Mouse (Mus musculus) cerebellum, adult 9-11 months (tissue): ENCODE measurements around the gene Map3k5.
"Not testable (repeated sequence)": the region's sequence is repeated elsewhere in the genome, so short reads cannot be mapped to it uniquely, and the experiment has no call there.

ENCODE experiments used
- DNase-seq: peaks from one replicate; pipeline ENCODE4 v3.0.0; 2022

Map3k5 gene

DNA sequence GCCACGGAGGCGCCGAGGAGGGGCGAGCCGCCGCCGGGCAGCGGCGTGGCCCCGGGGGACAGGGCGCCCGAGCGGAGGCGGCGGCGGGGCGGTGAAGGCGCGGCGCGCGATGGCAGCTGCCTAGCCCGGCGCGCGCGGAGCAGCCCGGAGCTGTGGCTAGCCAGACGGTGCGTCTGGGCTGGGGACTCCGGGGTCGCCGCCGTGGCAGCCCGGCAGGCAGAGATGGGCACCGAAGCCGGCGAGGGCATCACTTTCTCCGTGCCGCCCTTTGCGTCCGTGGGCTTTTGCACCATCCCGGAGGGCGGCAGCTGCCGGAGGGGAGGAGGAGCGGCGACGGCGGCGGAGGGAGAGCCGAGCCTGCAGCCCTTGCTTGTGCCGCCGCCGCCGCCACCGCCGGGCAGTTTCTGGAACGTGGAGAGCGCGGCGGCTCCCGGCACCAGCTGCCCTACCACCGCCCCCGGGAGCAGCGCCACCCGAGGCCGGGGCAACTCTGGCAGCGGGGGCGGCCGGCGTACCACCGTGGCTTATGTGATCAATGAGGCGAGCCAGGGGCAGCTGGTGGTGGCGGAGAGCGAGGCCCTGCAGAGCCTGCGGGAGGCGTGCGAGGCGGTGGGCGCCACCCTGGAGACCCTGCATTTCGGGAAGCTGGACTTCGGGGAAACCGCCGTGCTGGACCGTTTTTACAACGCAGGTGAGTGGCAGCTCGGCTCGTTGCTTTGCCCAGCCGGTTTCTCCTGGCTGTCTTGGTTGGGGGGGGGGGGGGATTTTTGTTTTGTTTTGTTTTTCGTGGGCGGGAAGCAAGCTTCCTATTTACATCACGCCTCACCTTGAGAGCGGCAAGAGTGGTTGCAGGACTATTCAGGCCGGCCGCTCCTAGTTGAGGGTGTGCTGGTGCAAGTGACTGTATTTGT, at the start of gene Map3k5:
Gene Map3k5 (plus strand): TSS at position 89 of the 911 bp plus-strand sequence.
- DNase-seq = peak; percentile 71

DNA sequence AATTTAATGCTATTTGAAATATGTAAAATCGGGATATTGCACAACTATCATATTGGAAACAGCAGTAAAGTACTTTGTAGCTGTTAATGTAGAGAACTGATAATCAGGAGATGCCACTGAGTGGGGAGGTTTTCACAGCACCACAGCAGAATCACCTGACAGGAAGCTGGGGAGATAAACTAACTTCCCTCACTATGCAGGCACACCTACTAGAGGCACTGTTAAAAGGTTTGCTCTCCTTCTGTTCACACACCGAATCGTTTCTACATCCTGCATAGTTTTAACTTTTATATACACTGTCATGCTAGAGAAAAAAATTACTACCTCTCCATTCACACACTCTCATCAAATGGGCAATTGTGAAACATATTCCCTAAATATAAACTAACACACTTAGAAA, 48.0 kb upstream of the Map3k5 start:
- no peak for DNase-seq

- DNase-seq = no peak
Measured at GRCm38 (mm10) chr10:19889908-19890307, 44.4 kb upstream of the Map3k5 start.

- DNase-seq = no peak
Measured at GRCm38 (mm10) chr10:19891686-19892085, 42.6 kb upstream of the Map3k5 start.

DNA sequence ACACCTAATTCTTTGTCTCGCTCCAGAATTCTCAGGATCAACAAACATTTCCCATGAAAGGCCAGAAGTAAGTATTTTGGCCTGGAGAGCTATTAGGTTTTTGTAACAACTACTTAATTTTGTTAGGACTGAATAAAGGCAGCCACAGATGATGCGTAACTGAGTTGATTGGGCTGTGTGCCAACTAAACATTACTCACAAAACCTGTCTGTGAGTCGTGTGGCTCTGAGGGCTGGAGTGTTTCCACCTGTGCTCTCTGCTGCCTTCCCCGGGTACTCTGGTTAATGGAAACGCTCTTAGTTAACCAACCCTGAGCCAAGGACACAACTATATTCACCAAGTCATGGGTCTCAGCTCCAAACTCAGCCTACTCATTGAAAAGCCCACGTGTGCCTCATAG, 41.1 kb upstream of the Map3k5 start:
- DNase-seq = no peak

- DNase-seq = peak; percentile 21
Measured at GRCm38 (mm10) chr10:19893976-19894375, 40.3 kb upstream of the Map3k5 start.

DNA sequence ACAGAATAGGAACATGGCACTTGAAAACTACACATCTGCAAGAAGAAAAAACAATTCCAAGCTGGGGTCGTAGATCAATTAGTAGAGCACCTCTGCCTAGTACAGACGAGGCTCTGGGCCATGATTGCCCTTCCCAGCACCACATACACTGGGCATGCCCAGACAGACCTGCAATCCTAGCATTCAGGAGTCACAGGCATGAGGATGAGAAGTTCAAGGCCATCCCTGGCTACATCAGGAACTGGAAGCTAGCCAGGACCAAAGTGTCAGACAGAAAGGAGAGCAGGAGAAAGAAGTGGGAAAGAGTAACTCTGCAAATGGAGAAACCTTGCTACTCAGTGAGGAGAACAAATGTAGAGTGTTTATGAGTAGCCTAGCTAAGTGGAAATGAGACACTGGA, 34.1 kb upstream of the Map3k5 start:
- no peak for DNase-seq

DNA sequence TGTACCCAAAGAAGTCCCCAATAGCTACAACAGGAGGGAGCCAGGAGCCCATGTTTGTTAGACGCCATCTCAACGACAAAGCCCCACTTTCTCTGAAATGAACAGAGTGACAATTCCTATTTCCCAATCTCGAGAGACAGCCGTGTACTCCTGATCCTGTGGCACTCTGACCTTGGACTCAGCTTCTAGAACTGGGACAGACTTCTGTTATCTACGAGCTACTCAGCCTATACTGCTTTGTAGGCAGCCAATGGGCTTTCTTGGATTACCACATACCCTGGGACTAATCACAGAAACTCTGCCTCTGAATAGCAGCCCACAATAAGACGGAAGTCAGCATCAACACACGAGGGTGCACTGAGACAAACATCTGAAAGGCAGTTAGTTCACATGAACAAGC, 32.3 kb upstream of the Map3k5 start:
- no peak for DNase-seq

DNA sequence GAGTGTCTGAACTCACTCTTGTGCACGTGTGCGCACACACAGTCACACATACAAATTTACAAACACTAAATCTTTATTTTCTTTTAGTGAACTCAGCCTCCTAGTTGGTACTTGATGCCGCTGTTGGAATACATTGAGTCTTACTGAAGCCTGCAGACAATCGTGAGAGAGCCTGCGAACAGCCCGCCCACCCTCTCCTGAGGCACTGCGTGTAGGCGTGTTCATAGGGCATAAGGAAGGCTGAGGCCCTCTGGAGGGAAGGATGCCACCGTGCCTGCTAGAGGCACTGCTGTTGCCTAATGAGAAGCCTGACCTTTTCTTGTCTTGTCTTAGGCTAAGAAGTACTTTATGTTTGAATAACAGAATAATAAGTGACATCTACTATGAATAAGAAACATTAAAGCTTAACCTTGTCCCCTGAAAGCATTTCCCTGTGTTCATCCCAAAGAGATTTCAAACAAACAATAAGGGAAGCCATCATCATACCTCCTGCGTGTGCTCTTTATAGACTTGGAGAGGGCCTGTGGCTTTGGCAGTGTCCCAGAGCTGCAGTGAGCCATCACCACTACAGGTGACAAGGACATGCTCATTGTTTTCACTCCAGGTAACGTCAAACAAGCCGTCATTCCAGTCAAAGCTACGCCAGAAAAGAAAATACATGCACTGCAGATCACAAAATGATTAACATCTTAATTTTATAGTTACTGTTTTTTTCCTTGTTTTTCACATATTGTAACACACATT, 30.0 kb upstream of the Map3k5 start:
- DNase-seq = peak; percentile 56

DNA sequence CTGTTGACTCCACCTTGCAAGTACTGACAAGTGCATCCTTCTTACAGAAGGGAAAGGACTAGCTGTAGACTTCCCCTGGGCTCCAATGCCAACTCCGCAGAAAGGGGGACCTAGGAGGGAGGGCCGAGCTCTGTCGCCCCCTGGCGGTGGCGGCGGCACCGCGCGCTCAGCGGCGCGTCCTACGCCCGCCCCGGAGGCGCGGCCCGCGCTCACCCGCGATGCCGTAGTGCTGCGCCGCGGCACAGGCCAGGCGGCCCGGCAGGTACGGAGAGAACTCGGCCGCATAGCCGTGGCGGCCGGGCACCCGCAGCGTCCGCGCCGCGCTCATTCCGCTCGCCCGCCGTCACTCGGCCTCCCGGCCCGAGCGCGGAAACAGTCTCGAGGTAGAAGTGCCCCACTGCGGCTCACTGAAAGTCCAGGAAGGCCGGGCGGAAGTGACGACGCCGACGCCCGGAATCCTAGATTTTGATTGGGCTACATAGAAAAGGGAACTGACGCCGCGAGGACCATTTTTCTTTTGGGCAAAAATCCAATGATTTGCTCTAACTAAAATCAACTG, 26.9 kb upstream of the Map3k5 start, which contains the start of gene Pex7:
Gene Pex7 (minus strand): TSS at position 444 of the 559 bp plus-strand sequence.
- DNase-seq = peak; percentile 95

GRCm38 (mm10) chr10:19908076-19908475, 26.2 kb upstream of the Map3k5 start:
- DNase-seq = no peak

DNA sequence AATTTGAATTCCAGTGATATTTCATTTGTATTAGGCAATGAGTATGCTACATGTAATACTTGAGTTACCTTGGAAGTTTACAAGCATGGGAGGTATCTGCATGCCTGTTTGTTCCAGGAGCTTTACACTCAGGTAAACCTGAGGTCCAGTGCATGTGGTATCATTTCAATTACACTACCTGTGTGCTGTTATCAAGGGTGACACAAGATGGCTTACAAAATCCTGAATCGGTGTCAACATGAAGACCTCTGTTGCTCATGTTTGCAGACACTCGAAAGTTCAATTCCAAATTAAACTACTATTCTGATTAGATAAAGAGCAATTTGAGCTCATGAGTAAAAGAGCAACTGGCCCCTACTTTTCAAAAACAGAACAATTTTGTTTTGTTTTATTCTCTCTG, 23.8 kb upstream of the Map3k5 start:
- no peak for DNase-seq

GRCm38 (mm10) chr10:19911583-19911982, 22.7 kb upstream of the Map3k5 start:
- DNase-seq = no peak

DNA sequence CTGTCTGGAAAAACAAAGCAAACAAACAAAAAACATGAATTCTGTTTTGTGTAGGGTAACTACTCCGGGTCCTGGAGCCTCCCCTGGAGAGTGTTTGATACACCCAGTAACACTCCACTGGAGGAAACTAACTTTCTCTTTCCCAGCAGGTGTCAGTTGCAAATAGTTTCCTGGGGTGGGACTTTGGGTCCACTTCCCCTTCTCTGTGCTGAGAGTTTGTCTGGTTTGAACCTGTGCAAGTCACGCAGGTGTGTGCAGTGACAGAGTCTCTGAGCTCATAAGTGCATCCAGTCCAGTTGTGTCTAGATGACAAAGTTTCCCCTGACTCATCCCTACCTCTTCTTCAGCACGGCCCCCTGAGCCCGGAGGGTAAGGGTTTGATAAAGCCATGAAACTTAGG, 20.5 kb upstream of the Map3k5 start:
- no peak for DNase-seq

DNA sequence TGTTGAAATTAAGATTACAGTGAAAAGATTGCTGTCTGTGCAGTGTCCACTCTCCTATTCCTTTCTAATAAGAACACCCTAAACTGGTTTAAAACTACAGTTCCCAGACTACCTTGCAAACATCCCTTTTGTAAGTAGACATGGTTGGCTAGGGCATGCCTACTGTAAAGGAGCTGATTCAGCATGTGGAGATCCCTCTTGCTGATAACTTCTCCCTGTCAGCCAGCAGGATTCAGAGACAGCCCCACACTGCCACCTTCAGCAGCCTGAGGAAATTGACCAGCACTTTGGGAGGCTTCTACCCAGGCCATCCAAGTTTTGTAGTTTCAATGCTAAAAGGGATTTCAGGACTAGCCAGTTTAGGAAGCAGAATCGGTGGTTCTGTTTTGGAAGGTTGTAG, 19.0 kb upstream of the Map3k5 start:
- DNase-seq = peak; percentile 65

DNA sequence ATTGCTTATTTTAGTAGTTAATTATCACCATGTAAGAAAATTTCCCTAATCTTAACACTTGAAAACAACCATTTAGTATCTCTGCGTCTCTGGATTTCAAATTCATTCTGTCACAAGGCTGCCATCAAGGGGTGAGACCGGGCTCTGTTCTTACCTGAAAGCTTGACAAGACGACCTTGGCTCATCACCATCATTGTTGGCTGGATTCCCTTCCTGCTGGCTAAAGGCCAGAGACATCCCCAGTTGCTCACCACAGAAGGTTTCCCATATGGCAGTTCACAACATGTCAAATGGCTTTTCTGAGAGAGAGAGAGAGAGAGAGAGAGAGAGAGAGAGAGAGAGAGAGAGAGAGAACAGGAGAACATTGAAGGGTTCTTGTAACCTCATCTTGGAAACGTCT, 11.9 kb upstream of the Map3k5 start:
- DNase-seq = peak; percentile 97

GRCm38 (mm10) chr10:19924256-19924655, 10.0 kb upstream of the Map3k5 start:
- no peak for DNase-seq

GRCm38 (mm10) chr10:19926391-19926897, 7.8 kb upstream of the Map3k5 start:
- DNase-seq = not testable (repeated sequence)

DNA sequence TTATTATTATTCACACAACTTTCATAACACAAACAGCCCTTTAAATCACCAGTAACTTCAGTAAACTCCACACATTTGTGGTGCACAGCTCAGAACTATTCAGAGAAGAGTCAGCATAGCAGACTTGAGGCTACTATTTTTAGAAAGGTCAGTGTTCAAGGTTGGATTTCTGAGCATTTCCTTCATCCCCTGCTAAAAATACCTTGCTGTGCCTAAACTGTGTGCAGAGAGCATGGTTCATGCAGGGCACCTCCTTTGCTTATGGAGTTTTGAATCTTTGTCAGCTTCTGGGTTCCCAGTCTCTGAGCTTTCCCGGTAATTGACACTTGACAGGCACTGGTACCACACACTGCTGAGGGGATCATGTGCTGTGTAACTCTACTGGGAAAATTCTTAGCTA, 6.1 kb upstream of the Map3k5 start:
- DNase-seq = no peak

GRCm38 (mm10) chr10:19932986-19933385, 1.3 kb upstream of the Map3k5 start:
- no peak for DNase-seq

GRCm38 (mm10) chr10:19933511-19934383, 525 bp upstream of the Map3k5 start:
- DNase-seq = peak; percentile 91

GRCm38 (mm10) chr10:19935295-19935623, 987 bp downstream of the Map3k5 start:
- DNase-seq = no peak
